Mouse (Mus musculus) lung, embryonic 14.5 days (tissue): ENCODE results near the gene Emg1. TPM values are rescaled to one million over a fixed set of nuclear protein-coding genes. Genes with fewer than 3 reads are reported as not detected.

Experiments
- ATAC-seq: fragments of 200-750 bp; cut with Nextera tagmentation; 2 replicates; pipeline ENCODE4 v1.8.0; 2017; ENCODE audit warnings: mild to moderate bottlenecking, moderate TSS enrichment, moderate library complexity; ENCODE audit not compliant: insufficient read depth
- DNase-seq: peaks from one replicate; pipeline ENCODE4 v3.0.0-alpha.2; 2015
- H3K27ac ChIP-seq: fragments of 300-500 bp; sonication (generic); 2 replicates; pipeline ENCODE4 v1.5.1; 2014; ENCODE audit warnings: low read depth, mild to moderate bottlenecking, moderate library complexity
- H3K27me3 ChIP-seq: fragments of 300-500 bp; sonication (generic); 2 replicates; pipeline ENCODE4 v1.6.1; 2014; ENCODE audit warnings: low read length, control low read depth; ENCODE audit not compliant: insufficient read depth
- H3K36me3 ChIP-seq: fragments of 300-500 bp; sonication (generic); 2 replicates; pipeline ENCODE4 v1.6.1; 2014; ENCODE audit warnings: control low read depth; ENCODE audit not compliant: insufficient read depth
- H3K4me1 ChIP-seq: fragments of 300-500 bp; sonication (generic); 2 replicates; pipeline ENCODE4 v1.6.1; 2014; ENCODE audit warnings: antibody characterized with exemption, control low read depth; ENCODE audit not compliant: insufficient read depth
- H3K4me2 ChIP-seq: fragments of 300-500 bp; sonication (generic); 2 replicates; pipeline ENCODE4 v1.6.1; 2014; ENCODE audit warnings: mild to moderate bottlenecking
- H3K4me3 ChIP-seq: fragments of 300-500 bp; sonication (generic); 2 replicates; pipeline ENCODE4 v1.5.1; 2014; ENCODE audit warnings: low read depth, low read length
- H3K9ac ChIP-seq: fragments of 300-500 bp; sonication (generic); 2 replicates; pipeline ENCODE4 v1.6.1; 2014
- H3K9me3 ChIP-seq: fragments of 300-500 bp; sonication (generic); 2 replicates; pipeline ENCODE4 v1.6.1; 2016; ENCODE audit warnings: low read depth, low read length, control low read depth
- CTCF ChIP-seq: IDR thresholded peaks from 2 replicates; pipeline ENCODE4 v1.5.1; 2016; ENCODE audit warnings: antibody characterized with exemption, low read depth
- WGBS: fragments of 180-500 bp; shearing (Covaris S2); extraction: QIAGEN DNeasy Blood & Tissue Kit; methylation state at CpG from one replicate; pipeline ENCODE4 v1.1.7; 2014; 5-methylcytosine and 5-hydroxymethylcytosine counted together
- polyA plus RNA-seq: library from polyadenylated mRNA; unstranded; fragments of >200 nt; fragmentation: Nextera tagmentation; extraction: Ambion mirVana; gene quantifications from 2 replicates; pipeline ENCODE4 v1.2.1, GENCODE M21; 2014

Gene Emg1
- polyA plus RNA-seq, 1 experiment from 2014 or later = 228 TPM

GRCm38 (mm10) chr6:124755831-124756595 lies 44.0 kb upstream of the Emg1 start, which contains the start of the genes Gm45234 and Atn1:
TSS of gene Gm45234 (minus strand) at chr6:124756021.
TSS of gene Atn1 (minus strand) at chr6:124756524.
- no peaks in the 10 kb centered on the region for H3K9me3 ChIP-seq
- H3K4me3 ChIP-seq = peak within 1 kb of the TSS; percentile 78
- DNase-seq (peak; percentile 81), ATAC-seq (peak; percentile 68)
- peak within 1 kb of the TSS; percentile 90 for H3K9ac ChIP-seq
- H3K27me3 ChIP-seq = no peaks in the 10 kb centered on the region
- H3K27ac ChIP-seq = peak within 1 kb of the TSS; percentile 97
- peaks cover 22% of the 10 kb centered on the region for H3K4me1 ChIP-seq
- H3K36me3 ChIP-seq = peaks cover 9% of the 10 kb centered on the region; the same call in 1 of the 2 replicates
- under 1% methylated on average over 78 of the region's 100 CpGs for WGBS
- peak within 1 kb of the TSS; percentile 78 for H3K4me2 ChIP-seq
- TF ChIP-seq CTCF = no peak

DNA sequence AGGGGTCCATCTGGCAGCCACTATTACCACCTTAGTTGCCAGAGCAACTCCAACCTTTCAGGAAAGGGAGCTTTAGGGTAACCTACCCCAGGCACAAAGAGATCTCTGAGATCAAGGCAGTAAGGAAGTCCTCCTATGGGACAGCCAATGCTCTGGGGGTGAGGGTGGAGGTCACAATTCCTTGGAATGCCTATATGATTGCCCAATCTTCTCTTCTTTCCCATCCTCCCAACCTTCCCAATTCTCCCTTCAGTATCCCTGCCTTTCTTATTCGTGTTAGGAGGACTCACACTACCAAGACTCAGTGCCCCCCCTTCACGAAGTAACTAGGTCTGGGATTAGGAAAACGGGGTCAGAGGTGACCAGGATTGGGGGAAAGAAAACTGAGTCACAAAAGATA lies 43.3 kb upstream of the Emg1 start:
- DNase-seq (peak; percentile 24), ATAC-seq (no peak)
- Histone ChIP-seq H3K27ac (peak overlapping the region; percentile 97), H3K9ac (peak overlapping the region; percentile 90), H3K4me2 (peak overlapping the region; percentile 78), H3K27me3 (no peaks in the 10 kb centered on the region), H3K36me3 (peaks cover 9% of the 10 kb centered on the region; the same call in 1 of the 2 replicates), H3K9me3 (no peaks in the 10 kb centered on the region), H3K4me1 (peaks cover 22% of the 10 kb centered on the region), H3K4me3 (peak overlapping the region; percentile 78)
- TF ChIP-seq CTCF = no peak
- 4% methylated on average over 3 of the region's 3 CpGs for WGBS

GRCm38 (mm10) chr6:124753861-124754260 lies 41.9 kb upstream of the Emg1 start:
- Histone ChIP-seq H3K9ac (no peak overlapping the region), H3K27me3 (no peaks in the 10 kb centered on the region), H3K4me1 (peaks cover 19% of the 10 kb centered on the region), H3K27ac (no peak overlapping the region), H3K4me2 (peak overlapping the region; percentile 5; the same call in 1 of the 2 replicates), H3K36me3 (peaks cover 21% of the 10 kb centered on the region), H3K9me3 (no peaks in the 10 kb centered on the region), H3K4me3 (no peak overlapping the region)
- TF ChIP-seq CTCF = no peak
- ATAC-seq (no peak), DNase-seq (no peak)
- 84% methylated on average over 2 of the region's 2 CpGs for WGBS

- peaks cover 19% of the 10 kb centered on the region; the same call in 1 of the 2 replicates for H3K4me1 ChIP-seq
- WGBS = 82% methylated on average over 8 of the region's 8 CpGs
- no peak for ATAC-seq
Measured at GRCm38 (mm10) chr6:124750405-124750804, 38.4 kb upstream of the Emg1 start.

GRCm38 (mm10) chr6:124746654-124747632 lies 35.0 kb upstream of the Emg1 start:
- 90% methylated on average over 7 of the region's 7 CpGs for WGBS
- DNase-seq (peak; percentile 7), ATAC-seq (no peak)
- H3K4me2 ChIP-seq = peak overlapping the region; percentile 97
- H3K4me1 ChIP-seq = 0 out of 2 replicates have a peak, but pooled peaks cover 7% of the 10 kb centered on the region
- TF ChIP-seq CTCF = no peak
- peak overlapping the region; percentile 73 for H3K9ac ChIP-seq
- no peaks in the 10 kb centered on the region for H3K27me3 ChIP-seq
- H3K4me3 ChIP-seq = peak overlapping the region; percentile 44; the same call in 1 of the 2 replicates
- no peaks in the 10 kb centered on the region for H3K9me3 ChIP-seq
- no peak overlapping the region; the same call in 1 of the 2 replicates for H3K27ac ChIP-seq
- H3K36me3 ChIP-seq = peaks cover 69% of the 10 kb centered on the region

More at GRCm38 (mm10) chr6:124750405-124750804, 38.4 kb upstream of the Emg1 start:
- Histone ChIP-seq H3K36me3 (peaks cover 50% of the 10 kb centered on the region), H3K4me2 (no peak overlapping the region), H3K9me3 (no peaks in the 10 kb centered on the region), H3K27ac (no peak overlapping the region), H3K4me3 (no peak overlapping the region), H3K9ac (no peak overlapping the region), H3K27me3 (no peaks in the 10 kb centered on the region)
- no peak for TF ChIP-seq CTCF
- no peak for DNase-seq

DNA sequence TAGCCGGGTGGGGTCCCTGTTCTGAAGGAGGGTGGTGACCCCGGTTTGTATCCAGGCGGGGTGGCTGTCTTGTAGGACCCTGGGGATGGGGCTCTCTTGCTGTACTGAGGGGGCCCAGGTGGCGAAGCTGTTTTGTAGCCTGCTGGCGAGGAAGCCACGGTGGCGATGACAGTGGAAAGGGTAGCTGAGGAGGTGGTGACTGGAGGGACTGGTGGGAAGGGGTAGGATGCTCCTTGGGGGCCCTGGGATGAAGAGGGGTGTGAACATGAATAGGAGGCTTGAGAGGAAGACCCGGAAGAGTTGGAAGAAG lies 34.3 kb upstream of the Emg1 start:
- TF ChIP-seq CTCF = no peak
- Histone ChIP-seq H3K4me2 (peak overlapping the region; percentile 97), H3K36me3 (peaks cover 69% of the 10 kb centered on the region), H3K27ac (peak overlapping the region; percentile 88), H3K9ac (peak overlapping the region; percentile 73), H3K4me3 (peak overlapping the region; percentile 44), H3K9me3 (no peaks in the 10 kb centered on the region), H3K4me1 (0 out of 2 replicates have a peak, but pooled peaks cover 11% of the 10 kb centered on the region), H3K27me3 (no peaks in the 10 kb centered on the region)
- ATAC-seq (peak; percentile 3; the same call in 1 of the 2 replicates), DNase-seq (no peak)
- 19% methylated on average over 8 of the region's 8 CpGs for WGBS
